Mouse (Mus musculus) small intestine, adult 2 months (tissue): ENCODE results near the gene Enpp7. TPM values are rescaled to one million over a fixed set of nuclear protein-coding genes. Genes with fewer than 3 reads are reported as not detected.

Source experiments
- H3K27ac ChIP-seq: fragments of 200-500 bp; 2 replicates; pipeline ENCODE4 v1.5.1; 2012; ENCODE audit warnings: low read depth, low read length, control low read depth, inconsistent platforms; ENCODE audit not compliant: insufficient read depth
- H3K27me3 ChIP-seq: fragments of 200-500 bp; 2 replicates; pipeline ENCODE4 v1.6.1; 2012; ENCODE audit warnings: mild to moderate bottlenecking, moderate library complexity, low read length, inconsistent platforms; ENCODE audit not compliant: control insufficient read depth, insufficient read depth
- H3K36me3 ChIP-seq: fragments of 200-500 bp; 2 replicates; pipeline ENCODE4 v1.6.1; 2012; ENCODE audit warnings: mild to moderate bottlenecking, low read length, control low read depth, inconsistent platforms; ENCODE audit not compliant: control insufficient read depth, insufficient read depth
- H3K4me1 ChIP-seq: fragments of 200-500 bp; 2 replicates; pipeline ENCODE4 v1.6.1; 2012; ENCODE audit warnings: low read length, inconsistent platforms, mixed read lengths; ENCODE audit not compliant: control insufficient read depth, insufficient read depth, insufficient read length
- H3K4me3 ChIP-seq: fragments of 200-500 bp; 2 replicates; pipeline ENCODE4 v1.5.1; 2012; ENCODE audit warnings: low read depth, mild to moderate bottlenecking, control low read depth, inconsistent platforms, low read length, moderate library complexity
- CTCF ChIP-seq: fragments of 200-500 bp; IDR thresholded peaks from 2 replicates; pipeline ENCODE4 v1.5.1; 2012; ENCODE audit warnings: low read depth, mild to moderate bottlenecking, control low read depth, inconsistent platforms, low read length, moderate library complexity, mixed read lengths; ENCODE audit not compliant: insufficient replicate concordance, insufficient read length; ENCODE audit errors: extremely low read depth
- POLR2A ChIP-seq: fragments of 200-500 bp; IDR thresholded peaks from 2 replicates; pipeline ENCODE4 v1.6.1; 2012; ENCODE audit warnings: low read depth, mild to moderate bottlenecking, control low read depth, inconsistent platforms, low read length, moderate library complexity
- WGBS: fragments of 180-500 bp; shearing (Covaris S2); methylation state at CpG from one replicate; pipeline ENCODE4 v1.1.7; 2018; 5-methylcytosine and 5-hydroxymethylcytosine counted together
- polyA plus RNA-seq: library from polyadenylated mRNA; depleted of rRNA; stranded (reverse); fragments of >200 nt; gene quantifications from 2 replicates; pipeline ENCODE4 v1.2.3, GENCODE M21; 2012; rRNA removed

The Enpp7 gene
- polyA plus RNA-seq, 1 experiment = 2,214 TPM

DNA sequence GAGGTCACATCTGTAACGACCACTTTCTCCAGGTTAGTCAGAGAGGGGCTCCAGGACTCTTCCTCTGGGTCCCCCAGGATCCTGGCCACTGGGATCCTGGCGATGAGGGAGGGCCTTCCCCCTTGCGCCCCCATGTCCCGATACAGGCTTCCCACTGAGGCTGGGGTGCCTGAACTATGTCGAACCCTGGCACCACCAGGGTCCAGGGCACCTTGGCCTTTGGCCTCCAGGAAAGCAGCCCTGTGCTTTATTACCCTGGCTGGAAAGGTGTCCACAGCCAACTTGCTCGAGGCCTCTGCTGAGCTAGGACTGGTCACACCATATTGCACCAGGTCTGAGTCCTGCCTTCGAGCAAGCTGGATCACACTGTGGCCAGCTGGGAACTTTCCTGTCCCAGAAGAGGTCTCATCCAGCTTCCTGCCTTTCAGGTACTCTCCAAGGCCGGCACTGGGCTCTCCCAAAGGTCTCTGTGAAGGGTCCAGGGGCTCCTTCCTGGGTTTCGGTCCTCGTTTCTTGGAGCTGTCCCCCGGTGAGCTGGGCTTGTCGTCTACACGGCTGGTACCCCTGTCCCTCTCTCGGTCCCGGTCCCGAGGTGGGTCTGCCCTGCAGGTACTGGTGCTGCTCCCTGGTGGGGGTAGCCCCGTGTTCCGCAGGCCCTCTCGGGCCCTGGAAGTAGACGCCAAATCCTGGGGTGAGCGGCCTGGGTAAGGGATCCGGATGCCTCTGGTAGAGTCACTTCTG lies 50.9 kb downstream of the Enpp7 start:
- Histone ChIP-seq H3K4me1 (peaks cover 31% of the 10 kb centered on the region), H3K4me3 (no peak overlapping the region), H3K27ac (no peak overlapping the region), H3K36me3 (peaks cover 7% of the 10 kb centered on the region; the same call in 1 of the 2 replicates), H3K27me3 (peaks cover 58% of the 10 kb centered on the region)
- TF ChIP-seq CTCF = no peak
- TF ChIP-seq POLR2A = no peak
- WGBS = 90% methylated on average over 22 of the region's 22 CpGs

DNA sequence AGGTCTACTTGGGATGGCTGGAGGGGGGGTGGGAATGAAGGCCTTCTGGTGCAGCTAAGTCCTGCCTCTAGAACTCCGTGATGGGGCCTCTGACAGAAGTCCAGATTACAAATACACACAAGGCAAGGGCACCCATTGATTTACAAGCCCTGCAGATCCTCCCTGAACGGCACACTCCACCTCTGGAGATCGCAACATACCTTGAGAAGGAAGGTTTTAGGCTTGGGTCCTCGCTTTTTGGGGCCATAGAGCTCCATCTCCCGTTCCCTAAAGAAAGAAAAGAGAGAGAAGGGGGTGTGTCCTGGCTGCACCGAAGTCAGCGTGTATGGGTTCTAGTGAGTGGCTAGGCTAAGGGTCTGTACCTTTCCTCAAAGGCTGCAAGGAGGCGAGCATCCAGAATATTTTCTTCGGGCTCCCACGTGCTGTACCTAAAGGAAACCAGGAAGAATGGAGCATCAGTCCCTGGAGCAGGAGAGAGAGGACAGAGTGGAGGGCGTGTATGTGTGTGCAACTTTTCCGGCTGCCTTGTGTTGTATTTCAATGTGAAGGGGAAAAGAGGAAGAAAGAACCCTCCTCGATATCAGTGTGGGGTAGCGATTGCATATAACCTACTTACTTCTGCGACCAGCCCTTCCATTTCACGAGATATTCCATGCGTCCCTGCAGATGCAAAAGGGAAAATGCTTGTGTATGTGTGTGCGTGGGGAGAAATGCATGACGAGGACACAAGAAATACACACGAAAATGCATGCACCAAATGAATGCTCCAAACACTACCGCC lies 51.9 kb downstream of the Enpp7 start:
- 25% methylated on average over 21 of the region's 21 CpGs for WGBS
- H3K27ac ChIP-seq = no peak overlapping the region
- H3K27me3 ChIP-seq = peaks cover 61% of the 10 kb centered on the region
- peak overlapping the region; percentile 79 for H3K4me3 ChIP-seq
- TF ChIP-seq CTCF = no peak
- TF ChIP-seq POLR2A = no peak
- peaks cover 7% of the 10 kb centered on the region; the same call in 1 of the 2 replicates for H3K36me3 ChIP-seq
- peaks cover 34% of the 10 kb centered on the region for H3K4me1 ChIP-seq

DNA sequence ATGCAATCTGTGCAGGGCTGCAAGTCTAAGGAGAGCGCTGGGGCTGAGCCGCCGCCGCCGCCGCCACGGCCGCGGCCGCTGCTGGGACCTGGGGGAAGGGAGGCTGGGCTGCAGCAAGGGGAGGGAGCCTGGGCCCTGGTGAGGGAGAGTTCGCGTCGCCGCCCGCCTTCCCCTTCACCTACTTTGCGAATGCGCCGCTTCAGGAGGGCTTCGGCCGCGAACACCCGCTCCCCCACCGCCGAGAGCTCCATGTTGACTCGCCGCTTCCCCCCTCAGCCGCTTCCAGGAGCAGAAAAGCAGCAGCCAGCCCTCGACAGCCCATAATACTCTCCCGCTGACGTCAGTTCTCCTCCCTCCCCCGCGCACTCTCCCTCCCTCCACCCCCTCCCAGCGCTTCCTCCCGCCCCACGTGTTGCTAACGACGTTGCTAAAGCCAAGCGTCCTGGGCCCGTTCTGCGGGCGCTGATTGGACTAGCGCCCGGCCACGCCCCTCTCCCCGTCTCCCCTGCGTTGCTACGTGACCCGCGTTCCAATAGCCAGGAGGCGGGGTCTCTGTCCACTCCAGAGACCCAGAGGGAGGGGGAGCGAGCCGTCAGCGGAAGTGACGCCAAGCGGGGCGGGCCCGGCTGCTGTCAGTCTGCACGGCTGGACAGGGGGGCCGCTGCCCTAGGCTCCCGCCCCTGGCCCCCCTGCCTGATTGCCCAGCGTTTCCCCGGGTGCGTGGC lies 52.8 kb downstream of the Enpp7 start, which contains the start of gene Cbx8:
Cbx8 (minus strand) TSS at position 370 of the 725 bp plus-strand sequence.
- WGBS = under 1% methylated on average over 63 of the region's 63 CpGs
- Histone ChIP-seq H3K4me3 (peak within 1 kb of the TSS; percentile 79), H3K4me1 (peaks cover 40% of the 10 kb centered on the region), H3K27me3 (peaks cover 57% of the 10 kb centered on the region), H3K27ac (peak within 1 kb of the TSS; percentile 18; the same call in 1 of the 2 replicates), H3K36me3 (peaks cover 7% of the 10 kb centered on the region; the same call in 1 of the 2 replicates)
- peak; percentile 88 for TF ChIP-seq POLR2A
- TF ChIP-seq CTCF = no peak

DNA sequence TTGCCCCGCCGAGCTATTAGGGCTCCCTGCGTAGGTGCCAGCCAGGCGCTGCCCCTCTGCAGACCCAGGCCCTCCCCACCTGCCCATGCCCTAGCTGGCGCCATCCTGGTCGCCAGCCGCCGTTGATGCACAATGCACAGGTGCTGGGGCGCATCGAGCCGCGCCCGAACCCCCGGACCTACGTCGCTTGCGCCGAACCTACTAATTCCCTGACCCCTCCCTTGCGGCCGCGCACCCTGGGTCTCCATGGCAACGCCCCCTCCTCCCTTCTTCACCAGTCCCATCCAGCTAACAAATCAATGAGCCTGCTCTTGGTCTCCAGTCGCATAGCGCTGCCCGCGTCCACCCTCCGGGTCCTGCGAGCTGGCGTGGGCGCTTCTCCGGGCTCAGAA lies 53.3 kb downstream of the Enpp7 start:
- Histone ChIP-seq H3K4me3 (peak overlapping the region; percentile 79), H3K36me3 (peaks cover 7% of the 10 kb centered on the region; the same call in 1 of the 2 replicates), H3K27me3 (peaks cover 59% of the 10 kb centered on the region), H3K27ac (no peak overlapping the region), H3K4me1 (peaks cover 43% of the 10 kb centered on the region)
- 1% methylated on average over 31 of the region's 31 CpGs for WGBS
- TF ChIP-seq POLR2A (no peak), CTCF (no peak)

DNA sequence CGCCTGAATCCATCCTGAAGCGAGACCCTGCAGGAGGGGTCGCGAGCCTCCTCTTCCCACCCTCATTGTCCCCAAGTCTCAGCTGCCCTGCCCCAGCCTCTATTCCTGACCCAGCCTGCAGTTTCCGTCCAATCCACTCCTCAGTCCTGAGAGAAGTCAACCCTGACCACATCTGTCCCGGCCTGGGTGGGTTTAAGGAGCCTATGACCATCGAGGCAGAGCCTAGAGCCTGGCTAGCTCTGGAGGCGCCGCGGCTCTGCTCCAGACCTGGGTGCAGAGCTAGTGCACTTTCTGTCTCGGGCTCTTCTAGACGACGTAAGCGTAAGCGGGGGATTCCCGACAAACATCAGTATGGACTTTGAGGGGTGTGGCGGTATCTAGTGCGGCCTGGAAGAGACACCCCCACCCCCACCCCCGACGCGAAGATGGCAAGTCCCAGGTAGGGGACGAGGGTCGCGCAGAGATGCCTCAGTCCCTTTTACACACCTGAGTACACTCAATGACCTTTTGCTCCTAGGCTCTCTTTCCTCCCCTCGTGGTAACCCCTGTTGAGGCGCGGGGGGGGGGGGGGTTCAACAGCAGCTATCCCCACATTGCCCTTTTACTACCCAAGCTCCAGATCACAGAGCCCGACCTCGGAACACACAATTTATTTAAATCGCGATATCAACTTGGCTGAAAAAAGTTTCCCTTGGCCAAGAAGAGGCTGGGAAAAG lies 53.9 kb downstream of the Enpp7 start:
- Histone ChIP-seq H3K36me3 (peaks cover 7% of the 10 kb centered on the region; the same call in 1 of the 2 replicates), H3K27ac (no peak overlapping the region), H3K4me1 (peaks cover 48% of the 10 kb centered on the region), H3K27me3 (peaks cover 61% of the 10 kb centered on the region), H3K4me3 (peak overlapping the region; percentile 79)
- TF ChIP-seq POLR2A = no peak
- TF ChIP-seq CTCF = no peak
- WGBS = 1% methylated on average over 31 of the region's 31 CpGs

Other genes with a start within 250 kb of the Enpp7 start
- gene Rbfox3, start 76.6 kb upstream of the Enpp7 start, polyA plus RNA-seq = 0.08 and 0.19 TPM in 2 replicates
- gene Cbx2, start 34.8 kb downstream of the Enpp7 start, polyA plus RNA-seq = 1.6 and 3.1 TPM in 2 replicates
- gene Cbx8, start 52.8 kb downstream of the Enpp7 start, polyA plus RNA-seq = 4.4 and 4.7 TPM in 2 replicates
- gene Cbx4, start 98.0 kb downstream of the Enpp7 start, polyA plus RNA-seq = 4.2 and 7.6 TPM in 2 replicates
- gene Tbc1d16, start 240.3 kb downstream of the Enpp7 start, polyA plus RNA-seq = 4.3 and 5.0 TPM in 2 replicates
- gene Ccdc40, start 240.4 kb downstream of the Enpp7 start, polyA plus RNA-seq = 0.18 and 0.20 TPM in 2 replicates